Mouse (Mus musculus) E14TG2a.4 (cell line): ENCODE measurements at regions not wholly inside any gene's neighbourhood (a gene's known extent, or its start where the extent isn't known, plus 50 kb on each side); places are given as distances from the start of the nearest gene placed in this dataset.

ENCODE experiments used
- H3K27me3 ChIP-seq: 2 replicates; pipeline ENCODE4 v1.6.1; 2014; ENCODE audit warnings: low read length, control low read depth; ENCODE audit not compliant: insufficient read depth
- H3K36me3 ChIP-seq: 2 replicates; pipeline ENCODE4 v1.6.1; 2014; ENCODE audit warnings: low read length, control low read depth; ENCODE audit not compliant: insufficient read depth
- H3K4me1 ChIP-seq: replicated peaks from 2 replicates; pipeline ENCODE4 v1.6.1; 2014; ENCODE audit warnings: low read depth, low read length, control low read depth
- H3K4me3 ChIP-seq: replicated peaks from 2 replicates; pipeline ENCODE4 v1.5.1; 2014; ENCODE audit warnings: mild to moderate bottlenecking, low read length
- H3K9me3 ChIP-seq: 2 replicates; pipeline ENCODE4 v1.6.1; 2014; ENCODE audit warnings: low read length, control low read depth
- CTCF ChIP-seq: conservative IDR thresholded peaks from 2 replicates; pipeline ENCODE4 v1.5.1; 2014; ENCODE audit warnings: low read length
- NANOG ChIP-seq: IDR thresholded peaks from 2 replicates; pipeline ENCODE4 v1.6.1; 2014; ENCODE audit warnings: borderline replicate concordance, low read length, mixed read lengths
- POU5F1 ChIP-seq: IDR thresholded peaks from 2 replicates; pipeline ENCODE4 v1.6.1; 2014; ENCODE audit warnings: low read length, borderline replicate concordance

GRCm38 (mm10) chr6:31636954-31637353, 73.2 kb upstream of the Podxl start:
- no peak for TF ChIP-seq POU5F1
- TF ChIP-seq NANOG, result no peak
- TF ChIP-seq CTCF, result no peak
- H3K27me3 ChIP-seq, result peaks cover 29% of the 10 kb centered on the region
- peaks cover 58% of the 10 kb centered on the region for H3K4me1 ChIP-seq
- no peak overlapping the region for H3K4me3 ChIP-seq
- no peaks in the 10 kb centered on the region for H3K9me3 ChIP-seq
- H3K36me3 ChIP-seq, result no peaks in the 10 kb centered on the region

- Histone ChIP-seq H3K4me1 (peaks cover 22% of the 10 kb centered on the region), H3K9me3 (no peaks in the 10 kb centered on the region), H3K27me3 (peaks cover 61% of the 10 kb centered on the region), H3K36me3 (no peaks in the 10 kb centered on the region), H3K4me3 (no peak overlapping the region)
- TF ChIP-seq NANOG, result no peak
- TF ChIP-seq POU5F1, result no peak
- TF ChIP-seq CTCF, result no peak
Measured at GRCm38 (mm10) chr6:31632485-31632884, 68.7 kb upstream of the Podxl start.

GRCm38 (mm10) chr6:31630009-31630408, 66.2 kb upstream of the Podxl start:
- Histone ChIP-seq H3K9me3 (no peaks in the 10 kb centered on the region), H3K4me3 (no peak overlapping the region), H3K36me3 (no peaks in the 10 kb centered on the region), H3K27me3 (peaks cover 55% of the 10 kb centered on the region), H3K4me1 (peaks cover 8% of the 10 kb centered on the region)
- TF ChIP-seq NANOG, result no peak
- no peak for TF ChIP-seq POU5F1
- TF ChIP-seq CTCF, result no peak

GRCm38 (mm10) chr6:31627912-31628311, 64.1 kb upstream of the Podxl start:
- H3K4me3 ChIP-seq, result no peak overlapping the region
- TF ChIP-seq POU5F1, result no peak
- no peak for TF ChIP-seq CTCF
- no peak for TF ChIP-seq NANOG
- no peaks in the 10 kb centered on the region for H3K9me3 ChIP-seq
- peaks cover 51% of the 10 kb centered on the region for H3K27me3 ChIP-seq
- H3K4me1 ChIP-seq, result peaks cover 8% of the 10 kb centered on the region
- H3K36me3 ChIP-seq, result no peaks in the 10 kb centered on the region

GRCm38 (mm10) chr6:31625055-31625454, 61.3 kb upstream of the Podxl start:
- H3K4me3 ChIP-seq, result no peak overlapping the region
- no peak for TF ChIP-seq POU5F1
- no peak for TF ChIP-seq CTCF
- no peak for TF ChIP-seq NANOG
- H3K36me3 ChIP-seq, result no peaks in the 10 kb centered on the region
- no peaks in the 10 kb centered on the region for H3K9me3 ChIP-seq
- H3K27me3 ChIP-seq, result peaks cover 31% of the 10 kb centered on the region
- peaks cover 8% of the 10 kb centered on the region for H3K4me1 ChIP-seq

- Histone ChIP-seq H3K9me3 (no peaks in the 10 kb centered on the region), H3K27me3 (peaks cover 29% of the 10 kb centered on the region), H3K4me3 (no peak overlapping the region), H3K36me3 (no peaks in the 10 kb centered on the region), H3K4me1 (peaks cover 8% of the 10 kb centered on the region)
- TF ChIP-seq CTCF, result no peak
- TF ChIP-seq NANOG, result no peak
- TF ChIP-seq POU5F1, result no peak
Measured at GRCm38 (mm10) chr6:31624374-31624773, 60.6 kb upstream of the Podxl start.

GRCm38 (mm10) chr6:31621023-31621422, 57.2 kb upstream of the Podxl start:
- TF ChIP-seq CTCF (no peak), NANOG (no peak), POU5F1 (no peak)
- H3K36me3 ChIP-seq, result no peaks in the 10 kb centered on the region
- H3K4me3 ChIP-seq, result no peak overlapping the region
- peaks cover 12% of the 10 kb centered on the region for H3K27me3 ChIP-seq
- no peaks in the 10 kb centered on the region; the same call in 1 of the 2 replicates for H3K9me3 ChIP-seq
- no peaks in the 10 kb centered on the region for H3K4me1 ChIP-seq

- Histone ChIP-seq H3K4me3 (no peak overlapping the region), H3K4me1 (no peaks in the 10 kb centered on the region), H3K9me3 (no peaks in the 10 kb centered on the region; the same call in 1 of the 2 replicates), H3K27me3 (peaks cover 19% of the 10 kb centered on the region), H3K36me3 (no peaks in the 10 kb centered on the region)
- TF ChIP-seq CTCF (no peak), NANOG (no peak), POU5F1 (no peak)
Measured at GRCm38 (mm10) chr6:31618852-31619251, 55.1 kb upstream of the Podxl start.

- H3K4me1 ChIP-seq, result no peaks in the 10 kb centered on the region
- no peak for TF ChIP-seq NANOG
- no peak for TF ChIP-seq POU5F1
- TF ChIP-seq CTCF, result no peak
- peaks cover 21% of the 10 kb centered on the region for H3K27me3 ChIP-seq
Measured at GRCm38 (mm10) chr6:31617341-31617740, 53.6 kb upstream of the Podxl start.

More at GRCm38 (mm10) chr6:31617341-31617740, 53.6 kb upstream of the Podxl start:
- Histone ChIP-seq H3K36me3 (no peaks in the 10 kb centered on the region), H3K4me3 (no peak overlapping the region), H3K9me3 (no peaks in the 10 kb centered on the region; the same call in 1 of the 2 replicates)
